Mouse (Mus musculus): ENCODE data around the gene 2410137M14Rik.
"Not testable (repeated sequence)": the region's sequence is repeated elsewhere in the genome, so short reads cannot be mapped to it uniquely, and the experiment has no call there.

The 2410137M14Rik gene

GRCm38 (mm10) chr17:36981221-36981813, at the start of gene 2410137M14Rik:
TSS of gene 2410137M14Rik (minus strand) at chr17:36981237.
- no peak for DNase-seq (ENCODE audit: extremely low spot score, low spot score)

- no peak for DNase-seq (ENCODE audit: extremely low spot score, low spot score)
These were observed 48.1 kb upstream of the 2410137M14Rik start for GRCm38 (mm10) chr17:37029162-37029561.

DNA sequence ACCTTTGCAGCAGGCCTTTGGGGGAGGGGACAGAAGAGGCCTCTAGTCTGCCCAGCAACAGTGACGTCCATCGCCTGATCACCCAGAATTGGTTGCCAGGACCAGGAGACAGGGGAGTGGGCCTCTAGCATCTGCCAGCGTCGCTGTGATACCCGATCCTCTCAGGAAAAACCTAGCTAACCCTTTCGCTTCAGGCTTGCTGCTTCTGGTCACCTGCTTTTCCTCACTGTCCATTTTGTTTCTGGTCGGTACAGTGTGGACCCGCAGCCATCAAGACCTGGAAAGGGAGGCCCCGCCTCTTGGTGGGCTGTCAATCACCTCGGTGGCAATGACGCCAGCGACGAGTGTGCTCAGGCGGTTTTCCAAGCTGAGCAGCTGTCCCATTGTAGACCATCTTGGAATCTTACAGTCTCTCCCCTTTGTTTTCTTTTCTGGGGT, 47.7 kb upstream of the 2410137M14Rik start:
- peak; percentile 96 for DNase-seq (ENCODE audit: extremely low spot score, low spot score)

DNA sequence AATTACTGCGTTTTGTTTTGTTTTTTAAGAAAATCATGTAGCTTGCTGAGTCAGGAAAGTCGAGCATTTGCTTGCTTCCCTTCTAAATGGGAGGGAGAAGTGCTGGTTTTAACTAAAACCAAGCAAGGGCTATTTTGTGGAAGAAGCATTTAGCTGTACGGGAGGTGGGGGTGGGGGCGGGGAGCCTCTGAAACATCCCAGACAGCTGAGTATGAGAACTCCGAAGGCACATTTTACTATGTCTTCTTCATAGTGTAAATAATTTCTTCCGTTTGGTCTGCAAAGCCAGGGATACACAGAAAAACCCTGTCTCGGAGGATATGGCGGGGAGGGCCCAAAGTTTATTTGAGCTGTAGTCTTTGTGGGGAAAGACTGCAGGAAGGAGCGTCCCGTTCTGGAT, 47.2 kb upstream of the 2410137M14Rik start:
- DNase-seq (ENCODE audit: extremely low spot score, low spot score) = no peak

DNA sequence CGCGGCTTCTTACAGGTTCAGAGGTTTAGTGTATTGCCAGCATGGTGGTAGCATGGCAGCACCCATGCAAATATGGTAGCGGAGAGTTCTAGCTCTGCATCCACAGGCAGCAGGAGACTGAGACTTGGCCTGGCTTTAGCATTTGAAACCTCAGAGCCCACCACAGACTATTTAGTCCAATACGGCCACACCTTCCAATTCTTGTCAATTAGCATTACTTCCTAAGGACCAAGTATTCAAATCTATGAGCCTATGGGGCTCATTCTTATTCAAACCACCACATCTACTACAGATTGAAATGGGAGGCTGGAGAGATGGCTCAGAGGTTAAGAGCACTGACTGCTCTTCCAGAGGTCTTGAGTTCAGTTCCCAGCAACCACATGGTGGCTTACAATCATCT, 46.4 kb upstream of the 2410137M14Rik start:
- DNase-seq (ENCODE audit: extremely low spot score, low spot score) = no peak

DNA sequence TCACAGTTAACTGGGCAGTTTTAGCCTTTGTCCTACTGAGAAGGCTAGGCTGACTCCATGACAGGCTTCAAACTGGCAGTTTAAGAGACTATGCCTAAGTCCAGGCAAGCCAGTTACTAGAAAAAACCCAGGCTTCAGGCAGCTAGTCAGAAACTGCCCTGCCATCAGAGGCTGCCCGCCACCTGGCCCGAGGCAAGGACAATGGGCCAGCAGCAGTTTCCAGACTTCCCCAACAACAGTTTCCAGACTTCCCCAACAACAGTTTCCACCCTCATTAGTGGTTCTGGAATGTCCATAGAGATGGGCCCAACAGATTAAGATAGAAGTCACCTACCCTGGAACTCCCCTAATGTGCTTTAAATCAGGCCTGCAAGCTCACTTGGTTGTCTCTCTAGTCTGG, 45.4 kb upstream of the 2410137M14Rik start:
- no peak for DNase-seq (ENCODE audit: extremely low spot score, low spot score)

- DNase-seq (ENCODE audit: extremely low spot score, low spot score) = no peak
These were observed 41.9 kb upstream of the 2410137M14Rik start, which contains the start of gene Mog for GRCm38 (mm10) chr17:37022628-37023576. TSS of gene Mog (minus strand) at chr17:37023398.

- DNase-seq (ENCODE audit: extremely low spot score, low spot score) = not testable (repeated sequence)
These were observed 38.2 kb upstream of the 2410137M14Rik start for GRCm38 (mm10) chr17:37019242-37019641.

- no peak for DNase-seq (ENCODE audit: extremely low spot score, low spot score)
These were observed 37.3 kb upstream of the 2410137M14Rik start for GRCm38 (mm10) chr17:37018328-37018727.

DNA sequence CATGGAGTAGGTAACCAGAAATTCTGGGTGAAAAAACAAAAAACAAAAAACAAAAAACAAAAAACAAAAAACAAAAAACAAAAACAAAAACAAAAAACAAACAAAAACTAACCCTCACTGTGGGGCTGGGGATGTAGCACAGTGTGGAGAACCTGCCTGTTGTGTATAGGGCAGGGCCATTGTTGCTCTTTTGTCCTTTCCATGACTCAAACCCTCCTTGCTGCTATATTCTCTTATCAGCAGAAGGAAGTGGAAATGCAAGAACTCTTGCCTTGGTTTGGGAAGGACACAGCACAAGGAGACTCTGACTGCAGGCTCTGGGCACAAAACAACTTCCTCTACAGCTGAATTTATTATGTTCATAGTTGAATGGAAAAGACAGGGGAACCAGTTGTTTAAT, 35.3 kb upstream of the 2410137M14Rik start:
- no peak for DNase-seq (ENCODE audit: extremely low spot score, low spot score)

GRCm38 (mm10) chr17:37012141-37012540, 31.1 kb upstream of the 2410137M14Rik start:
- no peak for DNase-seq (ENCODE audit: extremely low spot score, low spot score)

GRCm38 (mm10) chr17:37011719-37012118, 30.7 kb upstream of the 2410137M14Rik start:
- DNase-seq (ENCODE audit: extremely low spot score, low spot score) = no peak

DNA sequence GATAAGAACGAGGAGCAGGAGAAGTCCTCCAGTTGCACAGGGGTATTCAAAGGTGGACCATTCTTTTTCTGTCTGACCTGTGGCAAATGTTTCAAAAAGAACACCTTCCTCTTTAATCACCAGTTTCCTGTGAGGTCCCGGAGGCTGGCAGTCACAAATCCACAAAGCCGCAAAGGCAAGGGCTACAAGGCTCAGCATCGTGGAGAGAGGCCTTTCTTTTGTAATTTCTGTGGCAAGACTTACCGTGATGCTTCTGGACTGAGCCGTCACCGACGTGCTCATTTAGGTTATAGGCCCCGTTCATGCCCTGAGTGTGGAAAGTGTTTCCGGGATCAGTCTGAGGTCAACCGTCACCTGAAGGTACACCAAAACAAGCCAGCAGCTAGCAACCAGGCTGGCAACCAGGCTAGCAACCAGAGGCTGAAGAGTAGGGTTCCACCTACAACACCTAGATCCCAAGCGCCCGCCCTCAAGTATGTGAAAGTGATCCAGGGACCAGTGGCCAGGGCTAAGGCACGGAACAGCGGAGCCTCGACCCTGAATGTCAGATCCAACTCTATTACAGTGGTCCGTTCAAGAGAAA, 28.5 kb upstream of the 2410137M14Rik start:
- no peak for DNase-seq (ENCODE audit: extremely low spot score, low spot score)

DNA sequence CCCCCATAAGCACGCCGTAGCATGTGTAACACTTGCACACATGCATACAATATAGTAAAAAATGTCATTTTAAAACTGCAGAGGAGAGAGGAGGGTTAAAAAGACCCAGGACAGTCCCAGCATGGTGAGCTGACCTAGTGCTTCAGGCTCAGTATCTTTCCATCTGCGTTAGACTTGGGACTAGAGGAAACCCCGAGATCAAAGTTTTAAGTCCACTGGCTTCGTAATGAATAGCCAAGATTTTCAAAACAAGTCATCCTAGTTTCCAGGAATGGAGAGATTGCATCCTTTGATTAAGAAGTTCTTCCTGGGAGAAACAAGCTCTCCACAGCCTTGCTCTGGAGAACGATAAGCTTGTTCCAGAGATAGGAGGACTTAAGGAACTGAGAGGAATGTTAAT, 27.1 kb upstream of the 2410137M14Rik start:
- no peak for DNase-seq (ENCODE audit: extremely low spot score, low spot score)

DNA sequence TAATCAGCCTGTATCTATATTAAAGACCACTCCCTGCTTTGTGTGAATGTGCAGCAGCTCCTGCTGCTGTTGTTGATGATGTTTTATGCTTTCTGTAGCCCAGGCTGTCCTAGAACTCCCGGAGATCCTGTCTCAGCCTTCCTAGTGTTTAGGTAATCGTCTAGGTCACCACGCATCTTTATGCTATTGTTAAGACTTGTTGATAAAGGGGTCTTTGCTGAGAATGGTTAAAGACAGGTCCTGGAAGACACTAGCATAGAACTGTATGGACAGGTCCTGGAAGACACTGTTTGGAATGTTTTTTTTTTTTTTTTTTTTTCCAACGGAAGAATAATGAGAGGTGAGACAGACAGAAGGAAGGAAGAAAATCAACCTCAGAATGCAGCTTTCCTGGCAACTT, 22.3 kb upstream of the 2410137M14Rik start:
- DNase-seq (ENCODE audit: extremely low spot score, low spot score) = no peak

DNA sequence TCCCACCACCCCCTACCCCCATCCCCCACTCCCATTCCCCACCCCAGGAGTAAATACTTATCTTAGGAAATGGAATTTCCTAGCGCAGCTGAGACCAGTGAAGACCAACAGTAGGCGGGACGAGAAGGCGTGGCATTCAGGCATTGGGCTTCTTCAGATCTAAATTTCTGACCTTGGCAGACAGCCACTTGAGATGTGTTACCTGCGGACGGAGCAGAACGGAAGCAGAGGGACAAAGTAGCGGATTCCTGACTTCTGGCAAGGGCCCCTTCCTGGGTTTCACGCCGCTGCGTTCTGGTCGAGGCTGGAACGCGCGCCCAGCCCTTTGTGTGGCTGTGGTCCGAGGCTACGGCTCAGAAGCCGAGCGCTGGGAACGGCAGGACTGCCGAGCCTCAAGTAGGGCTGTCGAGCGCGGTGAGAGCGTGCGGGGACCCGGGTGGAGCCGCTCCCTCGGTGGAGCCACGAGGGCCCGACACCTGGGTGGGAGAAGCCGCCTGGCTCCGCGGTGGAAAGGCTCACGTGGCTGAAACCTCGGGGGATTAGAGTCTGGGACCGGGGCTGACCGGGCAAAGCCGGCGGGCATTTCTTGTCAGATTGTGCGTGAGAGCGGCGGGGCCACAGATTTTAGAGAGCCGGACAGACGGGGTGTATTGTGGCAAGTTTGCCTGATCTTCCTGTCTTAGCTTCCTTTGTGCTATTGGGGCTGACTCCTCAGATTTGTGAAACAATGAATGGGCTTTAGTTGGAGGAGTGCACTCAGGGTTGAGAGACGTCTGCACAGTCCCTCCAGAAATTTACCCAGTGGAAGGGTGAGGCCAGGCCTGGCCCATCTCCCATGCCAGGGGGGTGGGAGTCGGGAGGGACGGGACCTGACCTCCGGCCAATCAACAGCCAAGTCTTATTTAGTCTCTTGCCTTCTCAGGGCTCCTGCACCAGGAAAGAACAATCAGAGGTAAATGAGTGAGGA, 21.6 kb upstream of the 2410137M14Rik start:
- peak; percentile 78 for DNase-seq (ENCODE audit: extremely low spot score, low spot score)

DNA sequence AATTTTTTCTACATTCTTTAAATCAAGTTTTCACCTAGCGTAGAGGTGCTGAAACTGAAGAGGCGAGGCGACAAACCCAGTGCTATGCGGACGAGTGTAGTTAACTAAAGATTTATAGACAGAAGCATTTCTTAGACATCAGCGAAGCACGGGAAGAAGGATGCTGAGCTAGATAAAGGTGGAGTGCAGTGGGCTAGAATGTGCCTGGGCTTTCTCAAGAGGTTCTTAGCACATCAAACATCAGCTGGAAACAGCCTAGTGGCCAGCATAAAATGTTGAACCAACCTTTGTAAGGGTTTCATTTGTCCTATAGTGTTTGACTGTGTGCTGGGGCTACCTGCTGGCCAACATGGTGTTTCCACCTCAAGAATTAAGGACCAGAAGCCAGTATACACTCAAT, 19.8 kb upstream of the 2410137M14Rik start, which contains the start of gene Zfp57:
TSS of gene Zfp57 (plus strand) at position 301 of the 400 bp plus-strand sequence.
- DNase-seq (ENCODE audit: extremely low spot score, low spot score) = no peak

DNA sequence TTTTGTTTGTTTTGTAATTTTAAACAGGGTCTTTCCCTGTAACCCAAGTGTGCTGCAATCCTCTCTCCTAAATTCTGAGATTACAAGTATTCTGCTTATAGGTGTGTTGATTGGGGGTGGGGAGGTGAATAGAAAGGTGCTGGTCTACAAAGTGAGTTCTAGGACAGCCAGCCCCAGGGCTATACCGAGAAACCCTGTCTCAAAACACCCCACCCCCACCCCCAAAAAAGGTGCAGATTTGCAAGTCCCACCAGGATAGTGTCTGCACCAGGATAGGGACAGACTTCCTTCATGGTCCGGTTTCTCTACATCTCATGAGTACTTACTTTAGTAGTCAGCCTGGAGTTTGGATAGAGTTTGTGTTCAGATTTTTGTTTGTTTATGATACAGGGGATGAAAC, 17.4 kb upstream of the 2410137M14Rik start:
- DNase-seq (ENCODE audit: extremely low spot score, low spot score) = no peak

- peak; percentile 82 for DNase-seq (ENCODE audit: extremely low spot score, low spot score)
These were observed 16.1 kb upstream of the 2410137M14Rik start for GRCm38 (mm10) chr17:36997033-36997735.

DNA sequence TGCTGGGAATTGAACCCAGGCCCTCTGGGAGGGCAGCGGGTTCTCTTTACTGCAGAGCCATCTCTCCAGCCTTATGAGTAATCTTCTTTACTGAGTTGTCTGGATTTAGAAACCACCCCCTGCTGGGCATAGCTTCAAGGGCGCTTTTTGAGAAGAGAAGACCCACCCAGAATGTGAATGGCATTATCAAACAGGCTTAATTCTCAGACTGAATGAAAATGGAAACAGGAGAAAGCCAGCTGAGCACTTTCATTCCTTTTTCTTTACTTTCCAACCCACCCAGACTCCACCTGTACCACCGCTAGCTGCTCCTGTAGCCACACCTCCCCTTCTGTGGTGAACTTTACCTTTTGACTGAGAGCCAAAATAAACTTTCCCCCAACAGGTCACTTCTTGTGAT, 14.4 kb upstream of the 2410137M14Rik start:
- DNase-seq (ENCODE audit: extremely low spot score, low spot score) = no peak

Measured in neural tube, embryonic 10.5 days (tissue).